Mouse (Mus musculus): ENCODE data around the gene Dgkb.

Gene Dgkb

GRCm38 (mm10) chr12:38374159-38374558, 556.6 kb downstream of the Dgkb start:
- no peak for DNase-seq (ENCODE audit: low spot score)

DNA sequence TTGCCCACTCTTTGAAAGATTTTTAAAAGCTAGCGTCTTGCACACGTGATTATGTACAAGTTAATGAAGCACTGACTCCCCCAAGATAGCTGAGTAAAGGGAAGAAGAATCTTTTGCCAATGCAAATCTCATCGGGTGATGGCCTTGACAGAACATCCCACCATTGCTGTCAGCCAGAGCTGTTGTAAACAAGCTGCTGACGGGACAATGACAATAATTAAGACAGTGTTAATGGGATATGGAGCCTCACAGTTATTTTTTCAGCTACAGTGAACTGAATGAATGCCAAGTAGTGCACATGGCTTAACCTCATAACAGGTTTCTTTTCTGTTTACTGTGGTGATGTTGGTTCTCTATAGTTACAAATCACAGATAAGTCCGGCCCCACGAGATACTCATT, 568.4 kb downstream of the Dgkb start:
- no peak for DNase-seq (ENCODE audit: low spot score)

GRCm38 (mm10) chr12:38386991-38387390, 569.5 kb downstream of the Dgkb start:
- no peak for DNase-seq (ENCODE audit: low spot score)

GRCm38 (mm10) chr12:38387654-38388053, 570.1 kb downstream of the Dgkb start:
- no peak for DNase-seq (ENCODE audit: low spot score)

- DNase-seq (ENCODE audit: low spot score): no peak
Measured at GRCm38 (mm10) chr12:38388243-38388642, 570.7 kb downstream of the Dgkb start.

DNA sequence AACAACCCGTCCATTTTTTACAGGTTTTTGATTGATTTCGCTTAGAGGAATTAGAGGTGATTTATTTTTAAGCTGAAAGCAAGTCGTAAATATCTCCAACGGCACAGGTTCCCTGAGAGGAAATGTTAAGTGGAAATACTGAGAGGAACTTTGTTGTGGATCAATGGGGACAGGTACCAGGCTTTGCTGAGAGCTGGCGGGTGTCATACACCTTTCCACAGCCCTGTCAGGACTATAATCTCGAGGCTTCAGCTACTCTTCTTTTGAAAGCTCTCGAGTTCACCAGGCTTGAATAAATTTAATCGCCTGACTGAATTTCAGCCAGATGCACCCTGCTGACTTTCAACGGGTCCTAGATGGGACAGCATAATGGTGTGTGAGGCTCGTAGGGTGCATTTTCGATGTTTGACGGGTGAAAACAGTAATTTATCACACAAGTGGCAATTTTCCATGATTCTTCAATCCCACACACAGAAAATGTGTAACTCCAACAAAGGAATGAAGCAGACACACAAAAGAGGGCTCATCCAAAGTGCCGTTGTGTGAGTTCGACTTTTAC, 580.3 kb downstream of the Dgkb start:
- DNase-seq (ENCODE audit: low spot score): no peak

- no peak for DNase-seq (ENCODE audit: low spot score)
Measured at GRCm38 (mm10) chr12:38400089-38400488, 582.6 kb downstream of the Dgkb start.

DNA sequence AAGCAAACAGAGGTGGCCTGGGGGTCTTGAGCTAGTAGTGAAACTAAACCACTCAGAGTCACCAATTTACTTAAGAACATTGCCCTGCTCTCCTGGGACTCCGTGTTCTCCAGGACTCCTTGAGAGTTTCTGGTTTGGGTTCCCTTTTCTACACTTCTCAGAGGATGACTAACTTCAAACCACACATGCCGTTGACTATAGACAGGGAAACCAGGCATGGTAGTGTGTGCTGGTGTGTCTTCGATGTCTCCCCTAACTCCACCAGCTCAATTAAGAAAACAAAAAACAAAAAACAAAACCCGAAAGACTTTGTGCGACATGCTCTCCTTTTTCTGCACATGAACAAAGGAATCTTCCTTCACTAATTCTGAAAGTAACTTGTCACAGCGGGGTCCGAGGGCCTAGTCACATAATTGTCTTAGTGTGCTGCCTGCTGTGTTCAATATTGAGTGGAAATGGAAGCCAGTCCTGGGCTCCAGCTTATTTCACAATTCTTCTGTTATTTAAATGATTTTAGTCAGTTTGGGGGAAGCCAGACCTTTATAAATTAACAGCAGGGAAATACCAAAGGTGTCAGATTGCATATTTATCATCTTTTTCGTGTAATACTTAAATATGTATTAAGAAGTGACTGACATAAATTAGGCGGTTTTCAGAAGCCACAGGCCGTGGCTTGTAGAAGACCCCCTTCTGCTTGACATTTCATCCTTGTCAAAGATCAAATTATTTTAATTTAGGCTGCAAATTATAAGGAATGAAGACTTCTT, 618.0 kb downstream of the Dgkb start:
- no peak for DNase-seq (ENCODE audit: low spot score)

DNA sequence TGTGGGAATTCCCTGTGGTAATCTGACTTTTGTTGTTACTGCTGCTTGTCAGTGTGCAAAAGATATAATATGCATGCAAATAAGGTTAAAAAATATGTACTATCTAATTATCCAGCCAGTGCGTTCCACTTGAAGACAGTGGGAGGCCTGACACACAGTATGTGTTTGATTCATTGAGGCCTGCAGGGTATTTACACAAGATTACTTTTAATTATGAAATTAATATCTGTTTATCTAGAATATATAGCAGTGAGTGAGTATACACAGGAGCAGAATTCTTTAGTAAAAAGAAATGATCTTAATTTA, 618.6 kb downstream of the Dgkb start:
- no peak for DNase-seq (ENCODE audit: low spot score)

DNA sequence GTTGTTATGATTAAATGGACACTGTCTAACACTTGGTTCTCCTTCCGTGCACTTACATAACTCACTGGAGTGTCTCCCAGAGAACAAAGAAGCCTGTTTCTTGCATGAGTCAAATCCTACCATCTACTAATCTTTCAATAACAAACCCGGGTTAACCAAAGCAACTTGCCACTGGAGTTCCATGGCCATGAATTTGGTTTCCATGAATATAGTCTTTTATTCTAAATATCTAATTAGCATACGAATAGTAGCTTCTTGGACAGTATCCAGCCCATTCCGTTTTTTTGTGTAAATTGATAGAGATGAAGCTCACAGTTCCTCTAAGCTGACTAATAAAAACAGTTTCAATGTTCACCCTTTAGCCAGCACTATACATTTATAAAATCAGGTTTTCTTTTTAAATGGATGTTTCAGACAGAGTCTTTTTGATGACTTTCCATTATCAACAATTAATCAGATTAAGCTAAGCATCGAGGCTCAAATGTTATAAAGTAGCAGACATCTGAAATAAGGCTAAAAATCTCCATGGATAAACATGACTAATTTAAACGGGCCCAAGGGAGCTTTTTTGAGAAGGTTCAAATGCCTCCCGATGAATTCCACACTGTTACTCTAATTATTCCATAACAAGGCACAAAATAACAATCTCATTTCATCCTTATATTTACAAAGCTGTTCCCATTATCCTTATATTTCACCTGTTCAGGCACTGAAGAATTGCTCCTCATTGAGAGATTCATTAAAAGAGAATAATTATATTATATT, 633.0 kb downstream of the Dgkb start:
- DNase-seq (ENCODE audit: low spot score): no peak

- DNase-seq (ENCODE audit: low spot score): no peak
Measured at GRCm38 (mm10) chr12:38451677-38452076, 634.2 kb downstream of the Dgkb start.

- no peak for DNase-seq (ENCODE audit: low spot score)
Measured at GRCm38 (mm10) chr12:38468191-38468590, 650.7 kb downstream of the Dgkb start.

GRCm38 (mm10) chr12:38468605-38469004, 651.1 kb downstream of the Dgkb start:
- DNase-seq (ENCODE audit: low spot score): no peak

DNA sequence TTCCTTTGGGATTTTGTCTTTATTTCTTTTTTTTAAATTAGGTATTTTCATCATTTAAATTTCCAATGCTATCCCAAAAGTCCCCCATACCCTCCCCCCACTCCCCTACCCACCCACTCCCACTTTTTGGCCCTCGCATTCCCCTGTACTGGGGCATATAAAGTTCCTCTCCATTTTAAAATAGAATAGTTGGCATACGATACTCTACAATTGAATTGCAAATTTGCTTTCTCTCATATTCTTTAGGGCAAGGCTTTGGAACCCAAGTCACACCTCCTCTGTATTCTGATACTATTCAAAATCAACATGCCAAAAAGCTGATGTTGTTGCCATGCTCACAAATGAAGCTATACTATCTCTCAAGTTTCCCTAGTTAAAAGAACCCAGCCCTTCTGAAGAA, 679.7 kb downstream of the Dgkb start:
- DNase-seq (ENCODE audit: low spot score): no peak

GRCm38 (mm10) chr12:38500931-38501330, 683.4 kb downstream of the Dgkb start:
- no peak for DNase-seq (ENCODE audit: low spot score)

DNA sequence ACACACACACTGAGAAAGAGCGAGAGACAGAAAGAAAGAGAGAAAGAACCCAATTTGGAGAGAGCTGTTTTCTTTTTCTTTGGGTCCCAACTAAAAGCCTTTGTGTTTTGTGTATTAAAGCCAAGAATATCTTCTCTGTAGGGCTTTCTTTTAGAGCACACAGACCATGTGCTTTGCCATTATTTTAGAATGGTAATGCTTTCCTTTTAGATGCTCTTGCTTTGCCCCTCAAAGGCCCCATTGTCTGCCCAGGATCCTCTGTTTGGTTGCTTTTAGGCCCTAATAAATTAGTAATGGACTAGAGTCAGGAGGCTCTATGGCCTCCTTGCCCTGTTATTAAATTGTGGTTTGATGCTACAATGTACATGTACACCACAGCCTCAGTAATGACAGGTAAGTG, 690.7 kb downstream of the Dgkb start:
- no peak for DNase-seq (ENCODE audit: low spot score)

GRCm38 (mm10) chr12:38545431-38545830, 727.9 kb downstream of the Dgkb start:
- DNase-seq (ENCODE audit: low spot score): no peak

DNA sequence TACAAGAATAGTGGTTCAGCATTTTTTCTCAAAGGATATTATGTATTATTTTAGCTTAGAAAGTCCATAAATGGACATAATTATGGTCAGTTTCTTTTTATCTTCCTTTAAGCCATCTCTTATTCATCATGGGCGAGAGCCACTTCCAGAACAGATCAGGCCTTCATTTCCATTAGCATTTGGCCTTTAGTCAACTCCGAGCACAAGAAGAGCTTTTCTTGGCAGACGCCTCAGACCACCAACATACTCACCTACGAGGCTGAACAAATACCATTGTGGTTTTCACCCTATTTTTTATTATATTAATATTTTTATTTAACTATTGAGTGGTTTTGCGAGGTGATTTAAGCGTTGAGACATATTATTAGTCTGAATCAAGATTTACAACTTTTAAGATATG, 759.6 kb downstream of the Dgkb start:
- no peak for DNase-seq (ENCODE audit: low spot score)

GRCm38 (mm10) chr12:38579191-38579817, 761.8 kb downstream of the Dgkb start:
- DNase-seq (ENCODE audit: low spot score): no peak

GRCm38 (mm10) chr12:38586368-38586865, 768.9 kb downstream of the Dgkb start:
- no peak for DNase-seq (ENCODE audit: low spot score)

GRCm38 (mm10) chr12:38589951-38590350, 772.4 kb downstream of the Dgkb start:
- no peak for DNase-seq (ENCODE audit: low spot score)

- no peak for DNase-seq (ENCODE audit: low spot score)
Measured at GRCm38 (mm10) chr12:38593653-38594052, 776.1 kb downstream of the Dgkb start.

GRCm38 (mm10) chr12:38594055-38594454, 776.5 kb downstream of the Dgkb start:
- no peak for DNase-seq (ENCODE audit: low spot score)
